Mouse (Mus musculus): ENCODE measurements at regions not wholly inside any gene's neighbourhood (a gene's known extent, or its start where the extent isn't known, plus 50 kb on each side); places are given as distances from the start of the nearest gene placed in this dataset.

DNA sequence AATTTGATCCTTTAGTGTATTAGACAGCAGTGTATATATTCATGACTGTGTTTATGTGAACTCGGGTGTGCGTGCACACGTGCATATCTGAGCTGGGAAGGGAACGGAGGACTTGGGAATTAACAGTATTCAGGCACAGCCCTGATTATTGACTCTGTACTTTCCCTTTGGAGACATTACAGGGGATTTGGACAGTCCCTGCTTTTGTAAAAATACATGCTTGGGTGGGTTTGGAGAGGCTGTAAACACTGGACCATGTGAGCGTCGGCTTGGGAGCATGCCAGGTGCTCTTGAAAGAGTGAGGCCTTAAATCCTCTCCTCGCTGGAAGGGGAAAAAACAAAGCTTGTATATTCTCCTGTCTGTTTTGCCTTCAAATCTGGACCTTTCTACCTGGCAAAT lies 167.2 kb upstream of the Maf start:
- no peak for TF ChIP-seq CTCF (IDR thresholded peaks at IDR 0.05 in 2 of 3, conservative IDR thresholded peaks at IDR 0.05 in 1 of 3; ENCODE audit: control insufficient read depth in 1 of 3, insufficient read depth in 1 of 3, low read depth in 2 of 3, low read length in 3 of 3, poor library complexity in 1 of 3, severe bottlenecking in 1 of 3)
- no peak for TF ChIP-seq EP300 (IDR thresholded peaks at IDR 0.05; ENCODE audit: low read depth in 1 of 2, low read length in 2 of 2)

Data from MEL (cell line).